Mouse (Mus musculus) A20 (cell line): ENCODE results near the gene Rfng.
A peak's percentile ranks its signal among the peaks of the same experiment; 100 is the strongest.
"Not testable (repeated sequence)": the region's sequence is repeated elsewhere in the genome, so short reads cannot be mapped to it uniquely, and the experiment has no call there.

Experiments used
- DNase-seq: peaks from one replicate; pipeline ENCODE4 v3.0.0-alpha.2; 2011; ENCODE audit warnings: low read depth, low spot score

Rfng gene

GRCm38 (mm10) chr11:120773463-120774190 is 10.4 kb downstream of the Rfng start:
- DNase-seq, result no peak

DNA sequence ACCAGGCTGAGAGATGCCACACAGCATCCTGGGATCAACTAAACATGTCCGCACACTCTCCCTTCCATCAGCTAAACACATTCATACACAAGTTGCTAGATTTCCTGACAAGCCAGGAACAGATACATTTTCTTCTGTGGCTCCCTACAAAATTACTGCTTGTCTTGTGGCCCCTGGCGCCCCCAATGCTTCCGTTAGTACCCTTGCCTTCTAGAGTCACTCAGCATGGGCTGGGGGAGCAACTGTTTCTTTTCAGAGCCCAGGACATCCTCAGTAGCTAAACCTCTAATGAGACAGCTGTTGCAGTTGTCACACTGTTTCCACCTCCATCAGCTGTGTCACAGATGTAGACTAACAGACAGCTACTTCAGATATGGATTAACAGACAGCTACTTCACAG is 11.3 kb downstream of the Rfng start:
- DNase-seq, result no peak

DNA sequence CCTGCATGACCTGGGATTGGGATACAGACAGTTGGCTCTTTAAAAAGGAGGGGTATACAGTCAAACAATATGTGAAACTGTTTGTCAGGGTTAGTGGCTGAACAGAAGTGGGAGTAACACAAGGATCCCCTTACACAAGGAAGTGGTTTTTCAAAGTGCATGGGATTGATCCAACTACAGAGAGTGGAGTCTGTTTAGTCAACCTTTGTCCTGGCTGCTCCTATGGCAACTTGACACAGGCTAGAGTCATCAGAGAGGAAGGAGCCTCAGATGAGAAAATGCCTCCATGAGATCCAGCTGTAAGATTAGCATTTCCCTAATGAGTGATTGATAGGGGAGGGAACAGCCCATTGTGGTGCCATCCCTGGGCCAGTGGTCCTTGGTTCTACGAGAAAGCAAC is 15.8 kb downstream of the Rfng start:
- DNase-seq, result no peak

- not testable (repeated sequence) for DNase-seq
Observed at GRCm38 (mm10) chr11:120767023-120767422, 17.0 kb downstream of the Rfng start.

GRCm38 (mm10) chr11:120763121-120763999 is 20.6 kb downstream of the Rfng start:
- DNase-seq, result not testable (repeated sequence)

GRCm38 (mm10) chr11:120762672-120763041 is 21.4 kb downstream of the Rfng start, which contains the start of gene Hmga1b:
TSS of gene Hmga1b (plus strand) at chr11:120762794.
- DNase-seq, result not testable (repeated sequence)

GRCm38 (mm10) chr11:120761811-120762671 is 22.0 kb downstream of the Rfng start:
- no peak for DNase-seq

DNA sequence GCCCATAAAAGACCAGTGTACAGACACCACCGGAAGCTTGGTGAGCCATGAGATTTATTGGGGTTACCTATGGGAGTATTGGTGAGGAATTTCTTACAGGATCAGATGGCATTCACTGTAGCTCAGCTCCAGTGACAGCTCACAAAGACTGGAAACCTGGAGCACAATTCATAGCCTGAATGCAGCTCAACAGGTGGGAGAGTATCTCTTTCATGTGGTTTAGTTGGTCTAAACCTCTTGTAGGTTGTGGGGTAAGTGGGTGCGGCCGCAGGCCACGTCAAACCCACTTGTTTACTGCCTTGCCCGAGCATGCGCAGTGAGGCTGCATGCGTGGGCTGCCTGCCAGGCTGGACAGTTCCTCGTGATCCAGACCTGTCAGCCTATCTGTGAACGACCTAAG is 23.8 kb downstream of the Rfng start:
- no peak for DNase-seq

DNA sequence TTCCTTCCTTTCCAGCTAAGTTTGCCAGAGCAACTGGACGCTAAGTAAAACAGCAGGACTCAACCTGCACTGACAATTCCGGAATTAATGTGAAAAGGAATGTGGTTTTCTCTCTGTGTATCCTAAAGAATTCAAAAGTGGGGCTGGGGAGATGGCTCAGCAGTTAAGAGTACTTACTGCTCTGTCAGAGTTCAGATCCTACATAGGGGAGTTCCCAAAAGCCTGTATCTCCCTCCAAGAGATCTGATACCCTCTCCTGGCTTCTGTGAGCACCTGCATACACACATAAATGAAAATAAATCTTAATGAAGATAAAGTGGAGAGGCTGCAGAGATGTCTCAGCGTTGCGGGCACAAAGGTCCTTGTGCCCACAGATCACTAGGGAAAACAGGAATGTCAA is 32.4 kb downstream of the Rfng start:
- DNase-seq, result no peak

DNA sequence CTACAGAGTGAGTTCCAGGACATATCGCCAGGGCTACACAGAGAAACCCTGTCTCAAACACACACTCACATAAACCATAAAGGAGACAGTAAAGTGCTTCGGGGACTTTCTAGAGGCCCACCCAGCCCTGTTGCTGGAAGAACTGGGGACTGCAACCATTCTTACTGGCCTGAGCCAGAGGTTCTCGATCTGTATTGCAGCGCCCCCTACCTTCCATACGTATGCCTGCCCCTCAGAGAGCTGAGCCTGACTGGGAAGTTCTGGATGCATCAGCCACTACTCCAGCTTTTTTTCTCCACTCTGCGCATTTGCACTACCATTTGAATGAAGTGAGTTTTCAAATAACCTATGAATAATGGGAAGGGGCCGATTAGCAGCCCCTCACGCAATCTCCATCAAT is 34.6 kb downstream of the Rfng start:
- peak; percentile 66 for DNase-seq

GRCm38 (mm10) chr11:120747974-120748373 is 36.0 kb downstream of the Rfng start:
- DNase-seq, result no peak

DNA sequence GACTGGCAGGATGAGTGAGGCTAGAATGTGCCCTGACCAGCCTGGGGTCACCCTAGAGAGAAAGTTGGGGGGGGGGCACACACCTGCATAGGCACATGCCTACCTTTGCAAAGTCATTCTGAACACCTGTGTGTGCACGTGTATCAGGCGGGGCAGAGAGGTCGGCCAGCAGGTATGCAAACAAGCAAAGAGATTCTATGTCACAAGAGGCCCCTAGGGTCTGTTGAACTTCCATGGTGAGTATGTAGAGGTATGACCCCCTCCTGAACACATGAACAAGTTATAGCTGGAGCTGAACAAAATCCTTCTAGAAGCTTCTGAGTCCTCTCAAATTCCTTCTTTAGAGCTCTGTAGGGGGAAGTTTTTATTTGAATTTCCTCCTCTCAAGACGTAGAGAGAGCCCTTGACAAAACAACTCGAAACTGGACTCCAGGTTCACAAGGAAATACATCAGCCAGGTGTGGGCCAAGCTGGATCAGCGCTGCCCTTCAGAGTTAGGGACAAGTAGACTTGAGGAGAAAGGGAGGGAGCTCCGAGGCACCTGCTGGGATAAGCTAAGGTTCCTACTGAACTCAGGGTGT is 39.8 kb downstream of the Rfng start:
- DNase-seq, result peak; percentile 37

DNA sequence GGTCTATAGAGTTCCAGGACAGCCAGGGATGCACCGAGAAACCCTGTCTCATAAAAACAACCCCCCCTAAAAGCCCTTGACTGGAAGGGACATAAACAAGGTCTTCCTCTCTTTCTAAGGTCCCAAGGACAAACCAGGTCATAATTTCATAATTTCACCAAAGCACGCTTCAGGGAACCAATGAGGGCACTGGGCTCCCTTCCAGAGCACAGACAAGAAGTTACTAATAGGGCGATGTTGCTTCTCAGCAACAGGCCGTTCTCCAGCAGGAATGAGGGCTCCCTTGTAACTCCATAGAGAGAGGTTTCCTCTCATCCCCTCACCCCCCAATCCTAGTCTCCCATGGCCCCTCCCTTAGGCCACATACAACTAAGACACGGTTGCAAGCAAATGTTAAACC is 43.0 kb downstream of the Rfng start:
- no peak for DNase-seq

- DNase-seq, result no peak
Observed at GRCm38 (mm10) chr11:120736424-120736823, 47.6 kb downstream of the Rfng start.

DNA sequence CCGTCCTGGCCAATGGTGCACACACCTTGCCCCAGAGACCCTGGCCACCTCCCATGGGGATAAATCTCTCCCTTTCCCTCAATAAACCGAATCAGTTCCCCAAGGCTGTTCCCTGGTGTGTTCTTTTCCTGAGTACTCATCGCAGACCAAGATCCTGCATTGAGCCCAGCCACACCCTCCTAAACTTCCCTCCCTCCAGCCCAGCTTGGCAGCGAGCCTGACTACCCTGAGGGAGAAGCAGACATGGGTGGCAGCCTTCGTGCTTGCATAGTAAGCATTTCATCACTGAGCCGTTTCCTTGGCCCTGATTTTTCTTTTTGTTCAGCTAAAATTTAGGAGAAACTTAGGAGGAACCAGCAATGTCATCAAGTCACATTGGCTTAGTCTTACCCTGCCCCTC is 50.5 kb downstream of the Rfng start:
- no peak for DNase-seq

- DNase-seq, result no peak
Observed at GRCm38 (mm10) chr11:120731858-120732680, 51.9 kb downstream of the Rfng start, which contains the start of gene Cbr2. TSS of gene Cbr2 (minus strand) at chr11:120732114.

- no peak for DNase-seq
Observed at GRCm38 (mm10) chr11:120731395-120731794, 52.6 kb downstream of the Rfng start.
